Mouse (Mus musculus) kidney, postnatal 0 days (tissue): ENCODE data around the gene Itpr1. TPM values are rescaled to one million over a fixed set of nuclear protein-coding genes. Genes with fewer than 3 reads are reported as not detected.

Experiments
- ATAC-seq: fragments of 200-750 bp; cut with Nextera tagmentation; replicated peaks from 2 replicates; pipeline ENCODE4 v1.8.0; 2017; ENCODE audit warnings: low read depth, moderate number of reproducible peaks, moderate TSS enrichment, moderate library complexity; ENCODE audit not compliant: low FRiP score
- DNase-seq: peaks from one replicate; pipeline ENCODE4 v3.0.0-alpha.2; 2016; ENCODE audit warnings: low spot score
- H3K27ac ChIP-seq: fragments of 300-500 bp; sonication (generic); 2 replicates; pipeline ENCODE4 v1.5.1; 2014; ENCODE audit warnings: mild to moderate bottlenecking
- H3K27me3 ChIP-seq: fragments of 300-500 bp; sonication (generic); 2 replicates; pipeline ENCODE4 v1.6.1; 2014; ENCODE audit warnings: low read length, mixed read lengths; ENCODE audit not compliant: insufficient read depth
- H3K36me3 ChIP-seq: fragments of 300-500 bp; sonication (generic); 2 replicates; pipeline ENCODE4 v1.6.1; 2014; ENCODE audit warnings: low read length, mixed read lengths; ENCODE audit not compliant: insufficient read depth
- H3K4me1 ChIP-seq: fragments of 300-500 bp; sonication (generic); replicated peaks from 2 replicates; pipeline ENCODE4 v1.6.1; 2014; ENCODE audit warnings: antibody characterized with exemption, low read length, mixed read lengths; ENCODE audit not compliant: insufficient read depth
- H3K4me2 ChIP-seq: fragments of 300-500 bp; sonication (generic); 2 replicates; pipeline ENCODE4 v1.6.1; 2014; ENCODE audit warnings: mild to moderate bottlenecking, low read length, moderate library complexity, mixed read lengths
- H3K4me3 ChIP-seq: fragments of 300-500 bp; sonication (generic); replicated peaks from 2 replicates; pipeline ENCODE4 v1.5.1; 2014; ENCODE audit warnings: low read depth, low read length
- H3K9ac ChIP-seq: fragments of 300-500 bp; sonication (generic); 2 replicates; pipeline ENCODE4 v1.6.1; 2014; ENCODE audit warnings: low read depth, low read length
- H3K9me3 ChIP-seq: fragments of 300-500 bp; sonication (generic); replicated peaks from 2 replicates; pipeline ENCODE4 v1.6.1; 2016; ENCODE audit warnings: low read length, inconsistent platforms, mixed read lengths
- CTCF ChIP-seq: IDR thresholded peaks from 2 replicates; pipeline ENCODE4 v1.5.1; 2016; ENCODE audit warnings: antibody characterized with exemption, low read depth, mild to moderate bottlenecking, moderate library complexity
- WGBS: fragments of 180-500 bp; shearing (Covaris S2); extraction: QIAGEN DNeasy Blood & Tissue Kit; methylation state at CpG from one replicate; pipeline ENCODE4 v1.1.7; 2014; 5-methylcytosine and 5-hydroxymethylcytosine counted together
- polyA plus RNA-seq: library from polyadenylated mRNA; unstranded; fragments of >200 nt; fragmentation: Nextera tagmentation; extraction: Ambion mirVana; gene quantifications from 2 replicates; pipeline ENCODE4 v1.2.1, GENCODE M21; 2015

Gene Itpr1
- polyA plus RNA-seq, 1 experiment from 2014 or later = 21.2 TPM

- Histone ChIP-seq H3K9ac (no peak overlapping the region), H3K9me3 (no peaks in the 10 kb centered on the region), H3K4me2 (no peak overlapping the region), H3K27ac (no peak overlapping the region), H3K27me3 (no peaks in the 10 kb centered on the region), H3K4me3 (no peak overlapping the region), H3K36me3 (peaks cover 10% of the 10 kb centered on the region; the same call in 1 of the 2 replicates), H3K4me1 (0 out of 2 replicates have a peak, but pooled peaks cover 2% of the 10 kb centered on the region)
- TF ChIP-seq CTCF = no peak
- ATAC-seq (no peak), DNase-seq (no peak)
- 82% methylated on average over 6 of the region's 6 CpGs for WGBS
Measured at GRCm38 (mm10) chr6:108540441-108540840, 327.5 kb downstream of the Itpr1 start.

- 62% methylated on average over 7 of the region's 7 CpGs for WGBS
- ATAC-seq = no peak
Measured at GRCm38 (mm10) chr6:108544917-108545316, 332.0 kb downstream of the Itpr1 start.

GRCm38 (mm10) chr6:108545464-108545863 is 332.6 kb downstream of the Itpr1 start:
- no peaks in the 10 kb centered on the region for H3K9me3 ChIP-seq
- H3K4me3 ChIP-seq = no peak overlapping the region
- TF ChIP-seq CTCF = no peak
- H3K9ac ChIP-seq = no peak overlapping the region
- no peak overlapping the region for H3K4me2 ChIP-seq
- no peak overlapping the region for H3K27ac ChIP-seq
- H3K27me3 ChIP-seq = no peaks in the 10 kb centered on the region
- 64% methylated on average over 5 of the region's 5 CpGs for WGBS
- DNase-seq (no peak), ATAC-seq (0 out of 2 replicates have a peak, but pooled peaks have one; percentile 40)
- peaks cover 10% of the 10 kb centered on the region for H3K36me3 ChIP-seq
- H3K4me1 ChIP-seq = no peaks in the 10 kb centered on the region

More at GRCm38 (mm10) chr6:108544917-108545316, 332.0 kb downstream of the Itpr1 start:
- H3K4me3 ChIP-seq = no peak overlapping the region
- no peak for TF ChIP-seq CTCF
- H3K4me1 ChIP-seq = no peaks in the 10 kb centered on the region
- H3K4me2 ChIP-seq = no peak overlapping the region
- no peaks in the 10 kb centered on the region for H3K9me3 ChIP-seq
- no peak overlapping the region for H3K27ac ChIP-seq
- H3K36me3 ChIP-seq = peaks cover 10% of the 10 kb centered on the region
- DNase-seq = no peak
- H3K27me3 ChIP-seq = no peaks in the 10 kb centered on the region
- no peak overlapping the region for H3K9ac ChIP-seq

- no peaks in the 10 kb centered on the region for H3K9me3 ChIP-seq
- no peak overlapping the region for H3K4me3 ChIP-seq
- no peak overlapping the region for H3K4me2 ChIP-seq
- WGBS = 86% methylated on average over 3 of the region's 3 CpGs
- TF ChIP-seq CTCF = no peak
- DNase-seq (no peak), ATAC-seq (no peak)
- H3K27ac ChIP-seq = no peak overlapping the region
- no peaks in the 10 kb centered on the region; the same call in 1 of the 2 replicates for H3K36me3 ChIP-seq
- no peaks in the 10 kb centered on the region for H3K4me1 ChIP-seq
- no peak overlapping the region for H3K9ac ChIP-seq
- H3K27me3 ChIP-seq = no peaks in the 10 kb centered on the region
Measured at GRCm38 (mm10) chr6:108548413-108548812, 335.5 kb downstream of the Itpr1 start.

GRCm38 (mm10) chr6:108549495-108549935 is 336.6 kb downstream of the Itpr1 start:
- Histone ChIP-seq H3K4me1 (no peaks in the 10 kb centered on the region), H3K4me3 (no peak overlapping the region), H3K27me3 (no peaks in the 10 kb centered on the region), H3K9me3 (no peaks in the 10 kb centered on the region), H3K27ac (no peak overlapping the region), H3K36me3 (no peaks in the 10 kb centered on the region; the same call in 1 of the 2 replicates), H3K4me2 (no peak overlapping the region), H3K9ac (no peak overlapping the region)
- WGBS = 54% methylated on average over 6 of the region's 6 CpGs
- no peak for TF ChIP-seq CTCF
- DNase-seq (no peak), ATAC-seq (no peak)

GRCm38 (mm10) chr6:108551725-108552620 is 339.1 kb downstream of the Itpr1 start:
- ATAC-seq (no peak), DNase-seq (no peak)
- WGBS = 87% methylated on average over 12 of the region's 12 CpGs
- Histone ChIP-seq H3K9me3 (no peaks in the 10 kb centered on the region), H3K4me1 (no peaks in the 10 kb centered on the region), H3K36me3 (no peaks in the 10 kb centered on the region; the same call in 1 of the 2 replicates), H3K27me3 (no peaks in the 10 kb centered on the region), H3K27ac (no peak overlapping the region), H3K4me3 (no peak overlapping the region), H3K9ac (no peak overlapping the region), H3K4me2 (no peak overlapping the region)
- no peak for TF ChIP-seq CTCF
